ENCODE assay signal across 32 mouse cellular contexts in the genomic region with DNA sequence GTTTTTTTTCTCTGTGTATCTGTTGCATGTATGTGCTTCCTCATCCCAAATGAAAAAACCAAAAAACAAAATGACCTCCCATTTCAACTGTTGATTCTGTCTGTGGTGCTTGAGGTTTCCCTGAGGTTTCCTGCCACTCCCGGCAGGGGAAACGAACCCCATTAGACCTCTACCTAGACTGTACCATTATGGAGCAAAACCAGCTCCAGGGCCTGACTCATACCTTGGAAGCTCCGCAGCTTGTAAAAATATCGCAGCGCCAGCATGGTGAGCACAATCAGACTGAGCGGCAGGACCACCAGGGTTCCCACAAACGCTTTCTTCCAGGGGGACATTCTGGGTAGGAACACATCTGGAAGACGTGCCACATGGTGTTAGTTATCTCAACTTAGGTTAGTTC. TPM values are rescaled to one million over a fixed set of nuclear protein-coding genes. Genes with fewer than 3 reads are reported as not detected.
DNase-seq lines count a peak whose midpoint lies in the region; ATAC-seq lines count a peak whose summit lies in the region.
"Had no signal": no experiment of that assay in that cellular context is flagged by ENCODE, and none has a peak within 500 bp of the region (broad histone marks: within the 10 kb centered on the region; RNA-seq: fewer than 3 reads in every experiment).

No protein-coding gene starts in this region.

- DNase-seq in heart, adult 11 months: peak; percentile 87
- DNase-seq in heart, postnatal 25 days (ENCODE audit: low spot score): no peak
- peak; percentile 15 to 28 for DNase-seq in thymus, postnatal 36 days
- no peak for DNase-seq in spleen, adult 12 weeks (ENCODE audit: low spot score)
- no peak for DNase-seq in layer of hippocampus, postnatal 25 days (ENCODE audit: extremely low spot score in 1 of 2, low spot score in 1 of 2)
- no peak for DNase-seq in cerebellum, postnatal 36 days
- DNase-seq: adrenal gland, adult 8-10 months; cerebellum, adult 8-10 months; heart, adult 18-20 months; heart, postnatal 10 days; kidney, adult 8-10 months; kidney, postnatal 14 days; layer of hippocampus, postnatal 36 days; liver, postnatal 0 days; lung, postnatal 10 days; midbrain, embryonic 14.5 days; retina, postnatal 1 day had no signal

- no peak overlapping the region for H3K4me3 ChIP-seq in brown adipose tissue, adult 24 weeks (ENCODE audit: insufficient read depth, low read depth, low read length)
- H3K4me3 ChIP-seq: embryonic facial prominence, embryonic 15.5 days; forebrain, embryonic 15.5 days; heart, embryonic 12.5 days; hindbrain, embryonic 12.5 days; layer of hippocampus, adult 2 months; limb, embryonic 12.5 days; neural tube, embryonic 12.5 days; stomach, embryonic 15.5 days had no signal

- intact Hi-C loops in heart, postnatal 25 days (cut with DNase I): no loop called here

- H3K27ac ChIP-seq in brown adipose tissue, adult 24 weeks (replicated peaks; ENCODE audit: low read depth, low read length): peak overlapping the region; percentile 64
- H3K27ac ChIP-seq: embryonic facial prominence, embryonic 15.5 days; forebrain, embryonic 15.5 days; hindbrain, embryonic 12.5 days; layer of hippocampus, adult 2 months; limb, embryonic 12.5 days; neural tube, embryonic 12.5 days; stomach, embryonic 15.5 days had no signal

- peak; percentile 33 for ATAC-seq in megakaryocyte, adult 5-6 weeks (ENCODE audit: poor library complexity, severe bottlenecking)
- ATAC-seq: CD4-positive, CD25-positive, alpha-beta regulatory T cell, adult 4 months; forebrain, embryonic 15.5 days; liver, postnatal 0 days had no signal

- H3K4me1 ChIP-seq in brown adipose tissue, adult 24 weeks (ENCODE audit: control insufficient read depth, insufficient read depth, insufficient read length, low read length): peaks cover 30% of the 10 kb centered on the region
- H3K4me1 ChIP-seq: embryonic facial prominence, embryonic 15.5 days; forebrain, embryonic 15.5 days; heart, embryonic 12.5 days; hindbrain, embryonic 12.5 days; limb, embryonic 12.5 days; neural tube, embryonic 12.5 days; stomach, embryonic 15.5 days had no signal

RNA-seq across cellular contexts. Expression of gene Btnl9, which starts 11.6 kb away (rescaled TPM):
- total RNA-seq in heart, postnatal 25 days (2021): 10 to 100 TPM; 25.0 to 35.0 TPM
- polyA plus RNA-seq in brown adipose tissue, adult 24 weeks (2012; ENCODE audit: insufficient read depth, insufficient read length, missing spikeins): 12.3 and 23.2 TPM in 2 replicates
- total RNA-seq in megakaryocyte, adult 5-6 weeks (2015): 1.6 and 1.7 TPM in 2 replicates
- total RNA-seq in megakaryocyte, adult 5-6 weeks (2017): 2.3 and 4.2 TPM in 2 replicates
- total RNA-seq in layer of hippocampus, postnatal 25 days (2021): not detected
- total RNA-seq: layer of hippocampus, adult 2 months; layer of hippocampus, postnatal 36 days had no signal
- polyA plus RNA-seq: forebrain, embryonic 15.5 days; midbrain, embryonic 14.5 days had no signal

RNA-seq across cellular contexts. Expression of gene Olfr1394, which starts 21.2 kb away (rescaled TPM):
- total RNA-seq in heart, postnatal 25 days (2021): not detected
- polyA plus RNA-seq in brown adipose tissue, adult 24 weeks (2012; ENCODE audit: insufficient read depth, insufficient read length, missing spikeins): not detected in 2 replicates
- total RNA-seq in megakaryocyte, adult 5-6 weeks (2015): not detected in 2 replicates
- not detected in 2 replicates for total RNA-seq in megakaryocyte, adult 5-6 weeks (2017)
- not detected for total RNA-seq in layer of hippocampus, postnatal 25 days (2021)
- total RNA-seq: adrenal gland, adult 8-10 months; ES-E14; gastrocnemius, adult 8-10 months; heart, adult 18-20 months; heart, postnatal 10 days; layer of hippocampus, adult 2 months; layer of hippocampus, postnatal 36 days; left cerebral cortex, postnatal 10 days had no signal
- polyA plus RNA-seq: CD4-positive, CD25-positive, alpha-beta regulatory T cell, adult 4 months; forebrain, embryonic 15.5 days; heart, embryonic 12.5 days; hindbrain, embryonic 12.5 days; limb, embryonic 12.5 days; liver, embryonic 11.5 days; liver, postnatal 0 days; midbrain, embryonic 14.5 days; neural tube, embryonic 12.5 days; stomach, embryonic 15.5 days had no signal

RNA-seq across cellular contexts. Expression of gene Zfp62, which starts 27.7 kb away (rescaled TPM):
- total RNA-seq in heart, postnatal 25 days (2021): 10 to 100 TPM; 21.5 to 29.6 TPM
- polyA plus RNA-seq in brown adipose tissue, adult 24 weeks (2012; ENCODE audit: insufficient read depth, insufficient read length, missing spikeins): 10.4 and 14.4 TPM in 2 replicates
- 46.3 and 59.7 TPM in 2 replicates for total RNA-seq in megakaryocyte, adult 5-6 weeks (2015)
- total RNA-seq in megakaryocyte, adult 5-6 weeks (2017): 59.0 and 80.3 TPM in 2 replicates
- 10 to 100 TPM; 37.9 to 39.3 TPM for total RNA-seq in layer of hippocampus, postnatal 25 days (2021)

RNA-seq across cellular contexts. Expression of gene Olfr1395, which starts 33.3 kb away (rescaled TPM):
- total RNA-seq in heart, postnatal 25 days (2021): not detected
- not detected in 2 replicates for polyA plus RNA-seq in brown adipose tissue, adult 24 weeks (2012; ENCODE audit: insufficient read depth, insufficient read length, missing spikeins)
- total RNA-seq in megakaryocyte, adult 5-6 weeks (2015): not detected in 2 replicates
- total RNA-seq in megakaryocyte, adult 5-6 weeks (2017): not detected in 2 replicates
- total RNA-seq in layer of hippocampus, postnatal 25 days (2021): not detected
- total RNA-seq: adrenal gland, adult 8-10 months; ES-E14; gastrocnemius, adult 8-10 months; heart, adult 18-20 months; heart, postnatal 10 days; layer of hippocampus, adult 2 months; layer of hippocampus, postnatal 36 days; left cerebral cortex, postnatal 10 days had no signal
- polyA plus RNA-seq: CD4-positive, CD25-positive, alpha-beta regulatory T cell, adult 4 months; forebrain, embryonic 15.5 days; heart, embryonic 12.5 days; hindbrain, embryonic 12.5 days; limb, embryonic 12.5 days; liver, embryonic 11.5 days; liver, postnatal 0 days; midbrain, embryonic 14.5 days; neural tube, embryonic 12.5 days; stomach, embryonic 15.5 days had no signal

Comparison
In these comparisons a context has a peak if more than half of its experiments do, and no peak if none do; other contexts are left out.
1. DNase-seq: peak in heart, adult 11 months (single experiment) and thymus, postnatal 36 days (2 of 2); none in heart, postnatal 25 days (single experiment), spleen, adult 12 weeks (single experiment), layer of hippocampus, postnatal 25 days (0 of 2) and cerebellum, postnatal 36 days (0 of 2).
2. RNA of gene Btnl9, which starts 11.6 kb away (total RNA-seq): 25.0 to 35.0 TPM in heart, postnatal 25 days; 1.6 to 4.2 TPM in megakaryocyte, adult 5-6 weeks and not detected in layer of hippocampus, postnatal 25 days; every median in the first group is over 4 times any median in the second.